Mouse (Mus musculus) liver, embryonic 13.5 days (tissue): ENCODE measurements at regions not wholly inside any gene's neighbourhood (a gene's known extent, or its start where the extent isn't known, plus 50 kb on each side); places are given as distances from the start of the nearest gene placed in this dataset.

Experiments used
- ATAC-seq: fragments of 200-750 bp; cut with Nextera tagmentation; 2 replicates; pipeline ENCODE4 v1.8.0; 2017; ENCODE audit warnings: low read depth, mild to moderate bottlenecking, moderate number of reproducible peaks, moderate library complexity
- DNase-seq: peaks from one replicate; pipeline ENCODE4 v3.0.0; 2022
- H3K27ac ChIP-seq: fragments of 300-500 bp; sonication (generic); 2 replicates; pipeline ENCODE4 v1.5.1; 2015; ENCODE audit warnings: moderate library complexity, mild to moderate bottlenecking, inconsistent platforms
- H3K27me3 ChIP-seq: fragments of 300-500 bp; sonication (generic); 2 replicates; pipeline ENCODE4 v1.6.1; 2015; ENCODE audit warnings: mild to moderate bottlenecking, inconsistent platforms
- H3K36me3 ChIP-seq: fragments of 300-500 bp; sonication (generic); 2 replicates; pipeline ENCODE4 v1.6.1; 2015; ENCODE audit warnings: mild to moderate bottlenecking, inconsistent platforms
- H3K4me1 ChIP-seq: fragments of 300-500 bp; sonication (generic); replicated peaks from 2 replicates; pipeline ENCODE4 v1.6.1; 2015; ENCODE audit warnings: inconsistent platforms
- H3K4me2 ChIP-seq: fragments of 300-500 bp; sonication (generic); 2 replicates; pipeline ENCODE4 v1.6.1; 2015; ENCODE audit warnings: inconsistent platforms, mild to moderate bottlenecking, moderate library complexity
- H3K4me3 ChIP-seq: fragments of 300-500 bp; sonication (generic); replicated peaks from 2 replicates; pipeline ENCODE4 v1.5.1; 2015; ENCODE audit warnings: mild to moderate bottlenecking, inconsistent platforms
- H3K9ac ChIP-seq: fragments of 300-500 bp; sonication (generic); 2 replicates; pipeline ENCODE4 v1.6.1; 2015; ENCODE audit warnings: mild to moderate bottlenecking, inconsistent platforms
- H3K9me3 ChIP-seq: fragments of 300-500 bp; sonication (generic); replicated peaks from 2 replicates; pipeline ENCODE4 v1.6.1; 2016; ENCODE audit warnings: inconsistent platforms
- WGBS: fragments of 180-500 bp; shearing (Covaris S2); methylation state at CpG from one replicate; pipeline ENCODE4 v1.1.7; 2015; ENCODE audit not compliant: insufficient replicate concordance; 5-methylcytosine and 5-hydroxymethylcytosine counted together

DNA sequence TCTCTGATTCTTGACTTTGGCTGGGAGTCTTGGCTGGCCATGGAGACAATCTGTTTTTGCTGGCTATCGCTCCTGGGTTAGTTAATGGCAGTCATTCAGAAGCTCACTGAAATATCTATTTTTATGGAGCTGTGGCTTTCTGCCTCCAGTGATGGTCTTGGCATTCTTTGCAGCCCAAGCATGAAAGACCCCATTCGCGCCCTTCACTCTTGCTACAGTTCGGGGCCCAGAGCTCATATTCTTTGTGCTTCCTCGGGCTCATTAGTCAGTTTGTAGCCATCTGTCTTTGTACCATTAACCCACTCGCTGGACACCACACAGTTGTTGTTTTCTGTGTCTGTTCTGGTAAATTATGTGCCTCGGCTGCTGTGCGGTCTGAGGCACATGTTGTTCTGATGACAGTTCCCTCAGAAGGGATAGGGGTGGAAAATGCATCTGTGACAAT, 290.4 kb downstream of the Lmo7 start:
- Histone ChIP-seq H3K27ac (no peak overlapping the region), H3K27me3 (no peaks in the 10 kb centered on the region), H3K4me2 (no peak overlapping the region), H3K4me3 (no peak overlapping the region), H3K9ac (no peak overlapping the region), H3K9me3 (no peaks in the 10 kb centered on the region), H3K36me3 (no peaks in the 10 kb centered on the region), H3K4me1 (no peaks in the 10 kb centered on the region)
- ATAC-seq (no peak), DNase-seq (no peak)
- 70% methylated on average over 8 of the region's 8 CpGs for WGBS

DNA sequence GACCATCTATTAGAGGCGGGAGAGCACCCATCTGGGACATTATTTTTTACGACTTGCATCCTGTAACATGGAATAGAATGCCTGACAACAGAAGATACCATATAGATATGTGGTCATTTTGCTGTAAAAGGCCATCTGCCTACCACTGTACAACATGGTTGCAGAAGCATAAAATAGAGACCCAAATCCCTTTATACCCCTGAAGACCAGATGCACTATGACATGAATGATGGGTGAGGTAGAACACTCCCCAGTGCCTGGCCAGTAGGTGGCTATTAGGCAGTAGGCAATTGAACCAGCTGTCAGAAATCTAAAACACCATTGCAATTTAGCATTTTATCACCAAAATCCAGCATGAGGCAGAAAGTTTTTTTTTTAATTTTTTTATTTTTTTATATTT, 289.6 kb downstream of the Lmo7 start:
- H3K27ac ChIP-seq: no peak overlapping the region
- H3K4me3 ChIP-seq: no peak overlapping the region
- 61% methylated on average over 2 of the region's 2 CpGs for WGBS
- H3K9ac ChIP-seq: no peak overlapping the region
- no peak overlapping the region for H3K4me2 ChIP-seq
- H3K9me3 ChIP-seq: no peaks in the 10 kb centered on the region
- no peaks in the 10 kb centered on the region for H3K4me1 ChIP-seq
- no peak for ATAC-seq
- no peak for DNase-seq
- H3K27me3 ChIP-seq: no peaks in the 10 kb centered on the region
- H3K36me3 ChIP-seq: no peaks in the 10 kb centered on the region

DNA sequence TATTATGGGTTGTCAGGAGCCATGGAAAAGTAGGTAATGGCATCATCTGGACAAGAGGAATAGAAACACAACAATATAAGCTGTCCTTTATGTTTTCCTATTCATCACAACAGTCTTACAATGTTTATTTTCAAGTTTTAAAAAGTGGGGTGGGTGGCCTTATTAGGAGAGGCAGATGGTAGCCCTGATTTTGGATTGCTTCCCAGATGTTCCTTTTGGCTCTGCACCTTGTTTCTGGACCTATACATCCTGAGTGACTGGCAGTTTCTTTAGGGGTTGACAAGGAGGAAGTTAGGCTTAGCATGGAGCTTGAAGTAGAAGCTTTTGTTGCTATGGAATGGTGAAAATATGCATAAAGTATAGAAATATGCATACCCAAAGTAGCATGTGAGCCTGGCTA, 286.8 kb downstream of the Lmo7 start:
- H3K4me3 ChIP-seq: no peak overlapping the region
- no peaks in the 10 kb centered on the region for H3K36me3 ChIP-seq
- no peak overlapping the region for H3K27ac ChIP-seq
- no peaks in the 10 kb centered on the region for H3K4me1 ChIP-seq
- no peak for ATAC-seq
- no peak overlapping the region for H3K4me2 ChIP-seq
- H3K27me3 ChIP-seq: no peaks in the 10 kb centered on the region
- no peak overlapping the region for H3K9ac ChIP-seq
- H3K9me3 ChIP-seq: no peaks in the 10 kb centered on the region
- DNase-seq: no peak

- Histone ChIP-seq H3K9ac (no peak overlapping the region), H3K9me3 (no peaks in the 10 kb centered on the region), H3K4me3 (no peak overlapping the region), H3K36me3 (no peaks in the 10 kb centered on the region), H3K4me1 (no peaks in the 10 kb centered on the region), H3K27me3 (no peaks in the 10 kb centered on the region), H3K4me2 (no peak overlapping the region), H3K27ac (no peak overlapping the region)
- 73% methylated on average over 13 of the region's 13 CpGs for WGBS
- DNase-seq: no peak
- no peak for ATAC-seq
Measured at GRCm38 (mm10) chr14:102014976-102015603, 285.3 kb downstream of the Lmo7 start.

- Histone ChIP-seq H3K36me3 (no peaks in the 10 kb centered on the region), H3K27ac (no peak overlapping the region), H3K4me3 (no peak overlapping the region), H3K27me3 (no peaks in the 10 kb centered on the region), H3K9me3 (no peaks in the 10 kb centered on the region), H3K4me1 (no peaks in the 10 kb centered on the region), H3K4me2 (no peak overlapping the region), H3K9ac (no peak overlapping the region)
- DNase-seq (no peak), ATAC-seq (no peak)
- 59% methylated on average over 3 of the region's 3 CpGs for WGBS
Measured at GRCm38 (mm10) chr14:102013238-102013637, 283.5 kb downstream of the Lmo7 start.

DNA sequence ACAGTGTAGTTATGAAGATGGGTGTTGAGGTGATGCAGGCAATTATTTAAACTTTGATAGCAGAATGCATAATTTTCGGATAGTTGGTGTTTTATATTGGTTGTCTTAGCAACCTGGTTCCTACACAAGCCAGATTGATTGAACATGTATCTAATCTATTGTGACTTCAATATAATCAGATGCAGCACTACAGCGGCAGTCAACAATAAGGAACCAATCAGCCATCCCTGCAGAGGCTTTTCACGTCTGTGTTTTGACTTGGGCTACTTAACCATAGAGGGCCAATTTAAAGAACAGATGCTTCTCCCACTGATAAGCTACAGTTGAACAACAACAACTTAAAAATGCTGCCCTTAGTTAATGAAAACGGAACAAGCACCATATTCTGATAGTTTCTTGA, 267.8 kb downstream of the Lmo7 start:
- Histone ChIP-seq H3K27me3 (no peaks in the 10 kb centered on the region), H3K36me3 (no peaks in the 10 kb centered on the region), H3K4me2 (no peak overlapping the region), H3K27ac (no peak overlapping the region), H3K9ac (no peak overlapping the region), H3K4me3 (no peak overlapping the region), H3K4me1 (no peaks in the 10 kb centered on the region), H3K9me3 (no peaks in the 10 kb centered on the region)
- 52% methylated on average over 4 of the region's 4 CpGs for WGBS
- no peak for ATAC-seq
- DNase-seq: no peak

DNA sequence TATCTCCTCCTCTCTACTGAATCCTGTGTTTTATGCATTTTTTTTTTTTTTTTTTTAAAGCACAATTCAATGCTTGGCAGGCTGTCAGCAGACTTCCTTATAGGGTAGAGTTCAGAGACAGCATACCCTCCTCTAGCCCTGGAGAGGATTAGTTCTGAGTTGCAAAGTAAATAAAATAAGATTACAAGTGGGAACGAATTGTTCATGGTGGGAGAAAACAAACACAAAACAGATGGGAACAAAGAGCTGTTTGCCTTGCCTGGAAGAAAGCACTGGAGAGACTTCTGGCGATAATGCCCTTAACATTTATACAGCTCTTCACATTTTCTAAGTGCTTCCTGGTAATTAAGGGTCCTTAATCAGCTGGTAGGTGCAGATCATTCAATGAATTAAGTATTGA, 254.6 kb downstream of the Lmo7 start:
- Histone ChIP-seq H3K9ac (no peak overlapping the region), H3K4me1 (no peaks in the 10 kb centered on the region), H3K27me3 (no peaks in the 10 kb centered on the region), H3K4me3 (no peak overlapping the region), H3K4me2 (no peak overlapping the region), H3K9me3 (no peaks in the 10 kb centered on the region), H3K36me3 (no peaks in the 10 kb centered on the region), H3K27ac (no peak overlapping the region)
- ATAC-seq (no peak), DNase-seq (no peak)
- 34% methylated on average over 2 of the region's 2 CpGs for WGBS
